Mouse (Mus musculus) heart, adult 18-20 months (tissue): ENCODE data around the gene Atxn1. TPM values are rescaled to one million over a fixed set of nuclear protein-coding genes. Genes with fewer than 3 reads are reported as not detected.
A peak's percentile ranks its signal among the peaks of the same experiment; 100 is the strongest.

Source experiments
- DNase-seq, 2 experiments: peaks; one replicate each; pipeline ENCODE4 v3.0.0; 2021 to 2022; ENCODE audit warnings: mixed read lengths in 1 of 2
- total RNA-seq, 2 experiments: library from RNA; stranded (reverse); gene quantifications; 2 replicates each; pipeline ENCODE4 v1.2.3; 2021

Atxn1 gene
- total RNA-seq, 2 experiments from 2014 or later: 28.5 to 34.3 TPM

GRCm38 (mm10) chr13:45628341-45628740 is 336.5 kb downstream of the Atxn1 start:
- no peak for DNase-seq

DNA sequence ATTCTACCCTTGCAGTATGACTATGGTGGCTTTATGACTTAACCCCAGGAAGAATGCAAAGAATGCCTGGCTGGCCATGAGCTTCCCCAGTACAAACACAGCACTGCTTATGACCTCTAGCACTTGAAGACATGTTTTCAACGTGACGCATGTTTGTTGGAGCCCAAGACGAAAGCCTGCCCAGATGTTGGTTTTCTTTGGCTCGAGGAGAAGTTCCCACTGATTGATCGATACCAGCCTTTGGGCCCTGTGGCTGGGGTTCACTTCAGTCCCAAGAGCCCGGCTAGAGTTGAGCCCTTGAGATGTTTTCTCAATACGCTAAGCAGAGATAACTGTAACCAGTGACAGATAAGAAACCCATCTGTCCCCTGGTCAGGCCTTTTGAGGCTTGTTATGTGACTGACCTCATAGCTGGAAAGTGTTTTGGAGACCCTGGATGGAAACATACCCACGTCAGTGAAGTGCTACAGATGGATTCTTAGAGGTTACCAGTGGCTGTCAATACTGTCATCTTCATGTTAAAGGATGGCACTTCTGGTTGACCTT is 337.5 kb downstream of the Atxn1 start:
- DNase-seq: peak; percentile 55 to 73

- DNase-seq: no peak
Observed at GRCm38 (mm10) chr13:45625740-45626139, 339.1 kb downstream of the Atxn1 start.

- no peak for DNase-seq
Observed at GRCm38 (mm10) chr13:45623846-45624245, 341.0 kb downstream of the Atxn1 start.

- DNase-seq: peak; percentile 57 to 79
Observed at GRCm38 (mm10) chr13:45622871-45623546, 341.8 kb downstream of the Atxn1 start.

DNA sequence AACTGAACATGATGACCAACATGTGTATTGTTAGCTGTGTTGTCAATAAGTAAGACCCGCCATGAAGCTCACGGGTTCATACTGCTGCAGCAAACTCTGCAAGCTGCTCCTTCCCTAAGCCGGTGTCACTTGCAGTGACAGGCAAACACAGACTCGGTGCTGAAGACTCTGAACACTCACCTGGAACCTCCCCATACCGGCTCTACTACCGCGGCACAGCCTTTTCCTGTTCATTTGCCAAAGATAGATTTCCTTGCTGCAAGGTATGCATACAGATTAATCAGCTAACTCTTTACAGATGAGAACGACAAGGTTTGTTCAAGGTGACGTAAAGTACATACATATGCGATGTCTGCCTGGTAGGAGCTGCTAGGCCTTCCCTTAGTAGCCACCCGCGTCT is 344.1 kb downstream of the Atxn1 start:
- DNase-seq: no peak

DNA sequence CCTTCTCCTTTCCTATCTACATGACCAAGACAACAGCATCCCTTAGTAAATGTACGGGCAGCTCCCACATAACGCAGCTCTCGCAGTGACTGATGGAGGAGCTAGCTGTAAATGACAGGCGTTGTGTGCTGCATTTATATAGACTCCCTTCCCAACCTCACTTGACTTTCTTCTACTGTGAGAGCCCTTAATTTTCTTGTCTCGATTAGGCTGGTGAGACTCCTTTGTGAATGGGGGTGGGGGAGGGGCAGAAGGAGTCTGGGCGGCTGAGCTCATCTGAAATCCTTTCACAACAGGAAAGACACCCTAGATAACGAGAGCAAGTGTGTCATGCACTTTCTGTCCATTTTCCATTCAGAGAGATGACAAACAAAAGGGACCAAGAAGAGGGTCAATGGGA is 344.5 kb downstream of the Atxn1 start:
- DNase-seq: no peak

DNA sequence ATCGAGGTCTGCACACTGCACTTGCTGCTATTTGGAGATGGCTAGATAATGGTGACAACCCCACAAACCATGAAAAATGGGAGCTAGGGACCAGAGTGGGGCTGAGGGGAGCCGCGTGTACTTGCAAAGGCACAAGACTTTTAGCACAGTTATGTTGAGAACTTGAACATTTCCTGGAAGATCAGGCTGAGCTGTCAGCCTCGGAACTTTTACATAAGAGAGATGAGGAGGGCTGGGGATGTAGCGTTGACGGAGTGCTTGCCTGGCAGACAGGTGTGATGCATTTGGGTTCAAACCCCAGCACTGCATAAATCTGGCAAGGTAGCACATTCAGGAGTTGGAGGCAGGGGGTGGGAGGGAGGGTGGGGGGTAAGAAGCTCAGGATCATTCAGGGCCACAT is 346.8 kb downstream of the Atxn1 start:
- DNase-seq: no peak

- DNase-seq: no peak
Observed at GRCm38 (mm10) chr13:45614762-45615161, 350.0 kb downstream of the Atxn1 start.

DNA sequence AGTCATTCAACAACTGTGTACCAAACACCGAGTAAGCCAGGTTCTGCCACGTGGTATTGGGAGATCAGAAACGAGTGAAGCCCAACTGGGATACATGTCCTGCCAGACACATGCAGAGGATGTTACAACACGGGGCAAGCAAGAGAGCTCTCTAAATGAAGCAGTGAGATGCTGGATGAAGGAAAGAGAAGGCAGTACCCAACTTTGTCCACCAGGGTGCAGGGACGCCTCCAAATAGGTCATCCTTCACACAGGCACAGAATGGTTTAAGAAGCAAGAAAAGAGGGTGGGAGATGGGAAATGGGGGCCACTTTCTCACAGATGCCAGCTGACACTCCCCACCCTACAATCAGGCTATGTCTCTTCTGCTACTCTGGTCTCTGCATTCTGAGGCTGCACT is 351.5 kb downstream of the Atxn1 start:
- DNase-seq: peak; percentile 16 to 57

DNA sequence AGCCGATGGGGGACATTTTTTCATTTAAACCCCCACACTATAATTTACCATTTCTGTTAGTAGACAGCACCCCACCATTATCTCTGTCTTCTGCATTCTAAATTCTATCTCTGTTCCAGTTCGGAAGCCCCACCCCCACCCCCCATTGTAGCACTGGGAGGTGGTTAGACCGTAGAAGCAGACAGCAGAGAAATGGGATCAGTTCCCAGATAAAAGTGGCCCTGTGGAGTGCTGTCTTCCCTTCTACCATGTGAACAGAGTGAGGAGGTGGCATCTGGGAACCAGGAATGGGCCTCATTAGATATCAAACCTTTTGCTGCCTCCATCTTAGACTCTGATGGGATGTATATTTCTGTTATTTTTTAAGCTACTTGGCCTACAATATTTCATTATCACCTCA is 353.3 kb downstream of the Atxn1 start:
- no peak for DNase-seq

DNA sequence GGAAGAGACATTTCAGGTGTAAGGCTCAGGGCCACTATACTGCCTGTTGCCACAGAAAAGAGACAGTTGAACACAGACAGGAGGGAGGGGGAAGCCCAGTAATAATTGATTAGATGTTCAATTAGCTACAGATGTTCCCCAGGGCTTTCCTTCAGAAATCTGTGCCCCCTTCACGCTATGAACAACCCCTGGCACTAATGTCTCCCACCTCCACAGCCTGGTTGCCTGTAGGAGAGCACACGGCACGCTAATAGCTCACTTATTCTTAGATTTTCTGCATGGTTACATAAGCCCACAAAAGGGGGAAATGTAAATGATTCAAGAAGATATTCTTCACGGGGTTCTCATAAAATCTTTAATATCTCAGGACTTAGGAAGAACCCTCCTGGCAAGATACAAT is 355.3 kb downstream of the Atxn1 start:
- DNase-seq: no peak

DNA sequence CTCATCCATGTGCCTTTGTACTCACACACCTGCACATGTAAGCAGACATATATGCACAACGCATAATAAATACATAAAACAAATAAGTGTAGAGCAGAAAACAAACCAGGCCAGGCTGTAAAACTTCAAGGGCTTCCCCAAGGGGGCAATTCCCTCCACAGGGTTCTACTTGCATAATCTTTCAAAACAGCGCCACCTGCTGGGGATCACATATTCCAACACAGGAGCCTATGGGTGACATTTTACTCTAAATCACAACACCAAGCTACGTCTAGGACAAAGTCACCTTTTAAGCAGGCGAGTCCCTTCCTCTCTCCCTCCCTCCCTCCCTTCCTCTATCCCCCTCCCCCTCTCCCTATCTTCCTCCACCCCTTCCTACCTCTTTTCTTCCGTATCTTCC is 356.2 kb downstream of the Atxn1 start:
- no peak for DNase-seq

DNA sequence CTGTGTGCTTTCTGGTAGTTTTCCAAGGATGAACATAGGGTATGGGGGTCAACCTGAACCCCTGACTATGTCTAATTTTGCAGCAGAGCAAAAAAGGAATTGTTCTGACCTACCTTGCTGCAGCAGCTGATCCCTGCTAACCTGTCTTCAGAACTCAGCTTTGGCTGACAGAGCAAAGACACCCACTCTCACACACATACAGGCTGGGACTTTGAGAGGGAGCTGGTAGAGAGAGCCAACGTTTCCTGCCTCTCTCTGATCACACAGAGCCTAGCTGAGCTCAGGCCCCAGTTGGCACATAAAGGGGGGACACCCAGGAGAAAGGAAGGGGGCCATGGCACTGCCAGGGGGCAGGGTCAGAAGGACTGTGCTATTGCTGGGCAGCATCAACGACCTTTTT is 356.9 kb downstream of the Atxn1 start:
- no peak for DNase-seq

DNA sequence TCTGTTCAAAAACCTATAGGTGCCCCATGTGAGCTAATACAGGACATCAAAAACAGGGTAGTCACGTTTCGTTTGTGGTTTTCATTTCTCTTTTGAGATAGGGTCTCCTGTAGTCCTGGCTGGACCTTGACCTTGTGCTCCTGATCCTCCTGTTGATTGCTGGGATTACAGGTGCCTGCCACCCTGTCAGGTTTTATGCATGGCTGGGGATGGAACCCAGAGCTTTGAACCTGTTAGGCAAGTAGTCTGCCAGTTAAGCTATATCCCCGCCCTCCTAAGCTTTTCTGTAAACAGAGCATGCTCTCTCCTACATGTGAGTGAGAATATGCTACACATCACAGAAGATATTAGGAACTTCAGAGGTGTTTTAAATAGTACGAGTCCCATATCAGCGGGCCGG is 361.2 kb downstream of the Atxn1 start:
- no peak for DNase-seq

GRCm38 (mm10) chr13:45600443-45600842 is 364.4 kb downstream of the Atxn1 start:
- no peak for DNase-seq

GRCm38 (mm10) chr13:45599831-45600230 is 365.0 kb downstream of the Atxn1 start:
- no peak for DNase-seq

- DNase-seq: no peak
Observed at GRCm38 (mm10) chr13:45595416-45595815, 369.4 kb downstream of the Atxn1 start.

DNA sequence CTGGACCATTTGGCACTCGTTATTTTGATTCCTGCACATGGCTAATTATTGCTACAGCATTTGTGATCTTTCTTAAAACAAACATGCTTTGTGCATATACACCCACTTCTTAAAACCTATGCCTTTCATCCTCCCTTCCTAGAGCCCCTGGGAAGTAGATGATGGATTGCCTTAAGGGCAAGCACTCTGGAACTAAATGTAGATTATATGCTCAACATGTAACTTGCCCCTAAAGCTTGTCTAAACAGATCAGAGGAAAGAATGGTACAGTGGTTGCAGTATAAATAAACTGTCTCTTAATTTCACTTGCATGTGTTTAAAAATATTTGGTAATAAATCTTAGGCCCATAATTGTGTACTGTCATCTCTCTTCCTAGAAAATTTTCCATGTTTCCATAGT is 370.9 kb downstream of the Atxn1 start:
- no peak for DNase-seq

GRCm38 (mm10) chr13:45590898-45591297 is 373.9 kb downstream of the Atxn1 start:
- DNase-seq: no peak

- no peak for DNase-seq
Observed at GRCm38 (mm10) chr13:45583061-45583460, 381.7 kb downstream of the Atxn1 start.

DNA sequence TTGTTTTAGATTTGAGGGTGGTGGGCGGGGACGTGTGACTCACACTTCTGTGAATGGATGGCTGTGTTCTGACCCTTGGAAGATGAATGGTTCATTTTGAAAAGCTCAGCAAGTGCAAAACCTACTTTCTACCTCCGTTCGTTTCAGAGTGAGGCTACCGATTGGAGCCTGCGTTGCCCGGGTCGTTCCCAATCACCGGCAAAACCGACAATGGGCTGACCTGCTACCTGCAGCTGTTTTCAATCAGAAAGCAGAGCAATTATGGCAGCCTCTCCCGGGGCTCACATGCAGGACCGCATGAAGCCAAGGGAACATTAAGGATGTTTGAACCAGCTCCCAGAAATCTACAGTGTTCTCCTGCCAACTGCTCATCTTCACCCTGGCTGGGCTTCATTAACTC is 382.5 kb downstream of the Atxn1 start:
- DNase-seq: no peak

- DNase-seq: no peak
Observed at GRCm38 (mm10) chr13:45579751-45580150, 385.1 kb downstream of the Atxn1 start.

DNA sequence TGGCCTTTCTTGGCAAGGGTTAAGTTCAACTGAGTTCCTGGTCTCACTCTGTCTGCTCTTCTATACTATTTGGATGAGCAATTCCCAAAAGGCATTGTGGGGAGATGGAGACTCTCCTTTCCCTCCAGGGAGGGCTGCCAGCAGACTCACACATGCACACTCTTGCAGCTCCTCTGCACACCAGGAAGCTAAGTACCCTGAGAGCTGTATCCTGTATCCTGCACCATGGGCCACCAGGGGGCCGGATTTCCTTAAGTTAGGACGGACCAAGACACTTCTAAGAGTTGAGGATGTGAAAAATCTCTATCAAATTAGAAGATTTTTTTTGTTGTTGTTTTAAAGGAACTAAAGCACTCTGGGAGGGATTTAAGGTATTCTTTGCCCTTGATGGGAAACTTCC is 387.0 kb downstream of the Atxn1 start:
- peak; percentile 30 to 52 for DNase-seq

GRCm38 (mm10) chr13:45577366-45577765 is 387.4 kb downstream of the Atxn1 start:
- DNase-seq: no peak
